Mouse (Mus musculus) gastrocnemius, adult 8-10 months (tissue): ENCODE data around the gene Barx1. TPM values are rescaled to one million over a fixed set of nuclear protein-coding genes. Genes with fewer than 3 reads are reported as not detected.

Experiments used
- DNase-seq, 2 experiments: peaks; one replicate each; pipeline ENCODE4 v3.0.0; 2022; ENCODE audit warnings: low spot score in 2 of 2
- total RNA-seq, 4 experiments: library from RNA; stranded (reverse); gene quantifications; 2 replicates each; pipeline ENCODE4 v1.2.4; 2022

The Barx1 gene
- total RNA-seq = not detected

DNA sequence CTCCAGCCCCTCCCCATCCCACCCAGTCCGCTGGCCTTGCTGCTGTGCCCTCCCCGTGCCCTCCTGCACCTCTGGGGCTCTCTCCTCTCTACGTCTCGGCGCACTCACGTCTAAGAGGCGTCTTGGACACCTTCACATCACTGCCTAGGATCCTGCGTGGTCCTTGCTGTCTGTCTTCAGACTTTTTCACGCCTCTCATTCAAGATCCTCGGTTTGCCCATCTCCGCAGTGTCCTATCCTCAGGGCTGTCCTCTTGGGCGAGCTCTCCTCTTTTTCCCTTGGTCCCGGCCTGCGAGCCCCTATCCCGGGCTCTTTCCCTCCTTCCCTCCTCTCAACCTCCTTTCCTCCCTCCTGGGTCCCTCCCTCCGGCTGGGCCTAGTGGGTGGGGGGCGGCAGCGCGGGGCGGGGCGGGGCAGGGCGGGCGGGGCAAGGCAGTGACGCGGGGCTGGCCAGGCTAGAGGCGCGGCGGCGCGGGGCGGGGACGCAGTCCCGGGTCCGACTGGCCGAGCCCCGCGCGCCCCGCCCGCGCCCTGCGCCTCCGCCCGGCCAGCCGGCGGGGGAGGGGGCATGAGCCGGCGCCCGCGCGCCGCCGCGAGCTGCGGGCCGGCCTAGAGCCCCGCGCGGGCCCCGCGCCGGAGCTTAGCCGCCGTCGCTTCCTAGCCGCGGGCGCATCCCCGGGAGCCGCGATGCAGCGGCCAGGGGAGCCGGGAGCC lies at the start of gene Barx1:
Barx1 (plus strand) TSS at position 568 of the 713 bp plus-strand sequence.
- DNase-seq = no peak

DNA sequence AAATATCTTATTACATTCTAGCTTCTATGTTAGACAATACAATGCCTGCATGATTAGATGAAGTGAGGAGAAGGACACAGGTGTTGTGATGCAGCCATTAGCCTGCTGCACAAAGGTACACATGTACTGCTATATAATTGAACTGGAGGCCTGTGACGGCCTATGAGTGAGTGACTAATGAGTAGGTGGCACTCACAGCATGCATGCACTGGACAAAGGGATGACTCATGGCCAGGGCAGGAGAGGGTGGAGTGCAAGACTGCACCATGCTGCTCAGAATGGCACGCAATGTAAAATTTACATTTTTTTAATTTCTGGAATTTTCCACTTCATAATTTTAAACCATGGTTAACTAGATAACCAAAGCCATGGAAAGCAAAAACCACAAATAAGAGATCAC lies 48.3 kb upstream of the Barx1 start:
- no peak for DNase-seq

DNA sequence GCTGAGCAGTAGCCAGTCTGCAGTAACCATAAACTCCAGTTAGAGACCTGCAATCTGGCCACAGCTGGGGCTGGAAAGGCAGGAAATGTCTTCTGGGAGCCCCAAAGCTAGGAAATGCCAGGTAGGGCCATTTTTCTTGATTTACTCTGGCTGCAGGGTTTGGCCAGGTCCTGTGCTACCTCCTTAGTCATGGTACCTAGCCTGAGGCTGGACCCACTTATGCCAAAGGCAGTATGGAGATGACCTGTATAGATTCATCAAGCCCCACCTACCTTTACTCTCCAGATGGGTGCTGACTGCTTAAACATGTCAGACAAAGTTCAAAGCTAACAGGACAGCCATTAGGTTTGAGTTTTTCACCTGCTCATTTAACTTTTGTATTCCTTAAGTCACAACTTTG lies 45.0 kb upstream of the Barx1 start:
- no peak for DNase-seq

DNA sequence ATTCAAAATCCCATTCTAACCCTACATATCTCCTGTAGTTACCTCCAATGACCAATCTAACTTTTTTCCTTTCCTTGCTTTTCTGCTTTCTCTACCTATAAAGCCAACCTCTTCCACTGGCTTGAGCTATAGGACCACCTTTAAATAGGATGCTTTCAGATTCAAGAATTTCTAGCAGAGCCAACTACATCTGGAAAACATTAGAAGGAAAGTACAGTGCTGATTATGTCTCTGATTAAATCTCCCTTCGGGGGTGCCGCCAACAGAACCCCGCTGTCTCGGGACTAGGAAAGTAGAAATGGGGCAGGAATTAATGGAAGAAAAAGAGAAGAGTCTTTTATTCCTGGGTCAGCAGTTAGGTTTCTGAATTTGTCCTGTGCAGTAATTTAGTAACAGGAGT lies 43.9 kb upstream of the Barx1 start:
- DNase-seq = no peak

DNA sequence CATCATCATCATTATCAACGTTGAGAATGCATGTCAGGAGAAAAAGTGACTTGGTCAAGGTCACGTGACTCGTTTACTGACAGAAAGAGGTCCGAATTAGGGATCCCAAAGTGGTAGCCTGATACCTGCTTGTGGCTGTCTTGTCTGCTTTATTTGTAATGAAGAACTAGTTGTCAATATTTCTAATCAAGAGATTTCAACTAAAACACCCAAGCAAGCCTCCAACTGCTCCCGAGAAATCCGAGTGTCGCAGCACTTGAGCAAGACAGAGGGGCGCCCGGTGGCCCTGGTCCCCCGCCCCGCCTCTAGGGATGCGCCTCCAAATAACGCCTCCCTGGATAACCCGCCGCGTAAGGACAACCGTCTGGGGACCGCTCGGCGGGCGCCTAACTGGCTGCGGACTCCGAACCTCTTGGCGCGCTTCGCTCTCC lies 37.8 kb upstream of the Barx1 start:
- DNase-seq = no peak

DNA sequence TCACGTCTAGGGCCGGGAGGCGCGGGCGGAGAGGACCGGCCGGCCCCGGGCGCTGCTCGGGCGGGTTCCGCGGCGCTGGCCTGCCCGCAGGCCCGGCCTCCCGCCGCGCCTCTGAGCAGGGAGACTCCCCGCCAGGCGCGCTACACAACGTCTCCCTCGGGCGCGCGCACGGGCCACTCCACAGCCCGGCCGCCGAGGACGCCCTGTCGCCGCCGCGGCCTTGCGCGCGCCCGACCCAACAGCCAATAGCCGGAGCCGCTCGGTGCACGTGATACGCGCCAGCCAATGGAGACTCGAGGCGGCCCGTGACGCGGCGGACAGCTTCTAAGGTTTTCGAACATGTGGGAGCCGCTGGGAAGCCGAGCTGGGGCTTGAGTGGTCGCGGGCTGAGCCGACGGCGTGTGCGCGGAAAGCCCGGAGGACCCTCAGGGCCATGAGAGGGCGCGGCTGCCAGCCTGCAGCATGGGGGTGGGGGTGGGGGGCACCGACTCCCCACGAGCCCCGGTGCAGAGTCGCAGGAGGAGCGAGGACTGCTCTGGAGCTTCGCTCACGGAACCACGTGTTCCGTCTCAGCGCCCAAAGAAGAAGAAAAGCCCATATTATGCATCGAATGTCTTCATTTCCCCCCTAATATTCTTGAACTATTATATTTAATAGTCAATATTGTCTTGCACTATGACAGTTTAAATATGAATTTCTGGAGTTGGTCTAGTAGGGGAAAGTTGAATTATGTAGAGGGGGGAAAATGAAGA lies 37.2 kb upstream of the Barx1 start, which contains the start of gene Ptpdc1:
Ptpdc1 (minus strand) TSS at position 232 of the 752 bp plus-strand sequence.
- peak; percentile 95 to 97 for DNase-seq

DNA sequence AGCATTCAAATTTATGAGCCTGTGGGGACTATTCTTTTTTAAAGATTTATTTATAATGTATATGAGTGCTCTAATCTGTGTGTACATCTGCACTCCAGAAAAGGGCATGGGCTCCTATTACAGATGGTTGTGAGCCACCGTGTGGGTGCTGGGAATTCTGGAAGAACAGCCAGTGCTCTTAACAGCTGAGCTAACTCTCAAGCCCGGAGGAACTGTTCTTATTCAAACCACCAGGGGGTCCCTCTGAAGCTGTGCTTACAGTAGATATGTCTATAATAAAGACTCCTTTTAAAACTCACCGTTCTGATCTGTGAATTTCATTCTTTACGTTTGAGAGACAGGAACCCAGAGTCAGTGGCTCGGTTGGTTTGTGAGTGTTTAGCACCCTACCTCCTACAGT lies 31.1 kb upstream of the Barx1 start:
- DNase-seq = no peak

DNA sequence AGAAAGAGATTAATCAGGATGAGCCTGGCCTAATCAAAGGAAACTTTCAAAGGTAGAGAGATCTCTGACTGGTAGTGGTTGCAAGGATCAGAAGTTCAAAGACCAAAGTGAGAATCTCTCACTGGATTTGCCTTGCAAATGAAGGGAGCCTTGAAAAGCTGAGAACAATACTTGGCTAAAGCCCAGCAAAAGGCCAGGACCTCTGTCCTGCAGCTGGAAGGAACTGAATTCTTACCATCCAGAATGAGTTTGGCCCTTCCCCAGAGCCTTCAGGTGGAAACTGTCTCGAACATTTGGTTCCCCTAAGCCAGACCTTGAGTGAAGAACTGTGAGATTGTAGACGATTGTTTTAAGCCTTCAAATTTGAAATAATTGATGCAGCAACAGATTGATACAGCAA lies 25.1 kb upstream of the Barx1 start:
- no peak for DNase-seq

DNA sequence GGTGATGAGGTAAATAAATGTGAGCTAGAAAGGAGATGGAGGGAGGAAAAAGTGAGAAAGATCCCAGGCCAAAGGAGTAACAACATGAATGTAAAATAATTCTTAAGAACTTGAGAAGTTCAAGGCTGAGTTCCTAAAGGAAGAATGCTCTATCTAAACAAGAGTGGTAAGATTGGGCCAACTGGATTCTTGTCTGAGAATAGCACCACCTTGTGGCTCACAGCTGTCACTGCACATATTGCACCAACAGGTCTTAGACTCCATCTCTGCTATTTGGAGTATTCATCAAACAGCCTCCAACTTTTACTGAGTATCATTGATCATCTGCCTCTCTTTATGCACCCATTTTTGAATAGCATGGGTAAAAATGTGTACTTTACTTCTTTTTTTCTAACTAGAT lies 23.2 kb upstream of the Barx1 start:
- no peak for DNase-seq

DNA sequence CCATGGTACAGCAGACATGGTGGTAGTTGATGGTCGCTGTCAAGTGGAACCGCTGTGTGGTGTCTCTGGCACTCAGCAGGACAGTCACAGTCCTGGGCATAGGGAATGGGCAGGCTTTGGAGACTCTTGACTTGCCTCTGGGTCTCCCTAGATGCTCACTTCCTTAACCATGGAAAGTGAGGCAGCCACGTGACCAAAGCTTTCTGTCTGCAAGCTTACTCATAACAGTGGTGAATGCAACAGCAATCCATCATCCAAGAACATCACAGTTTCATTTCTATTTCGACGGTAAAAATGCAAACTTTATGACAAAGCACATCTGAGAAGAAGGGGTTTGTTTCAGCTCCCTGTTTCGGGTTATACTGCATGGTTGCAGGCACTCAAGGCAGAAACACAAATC lies 19.7 kb upstream of the Barx1 start:
- no peak for DNase-seq

DNA sequence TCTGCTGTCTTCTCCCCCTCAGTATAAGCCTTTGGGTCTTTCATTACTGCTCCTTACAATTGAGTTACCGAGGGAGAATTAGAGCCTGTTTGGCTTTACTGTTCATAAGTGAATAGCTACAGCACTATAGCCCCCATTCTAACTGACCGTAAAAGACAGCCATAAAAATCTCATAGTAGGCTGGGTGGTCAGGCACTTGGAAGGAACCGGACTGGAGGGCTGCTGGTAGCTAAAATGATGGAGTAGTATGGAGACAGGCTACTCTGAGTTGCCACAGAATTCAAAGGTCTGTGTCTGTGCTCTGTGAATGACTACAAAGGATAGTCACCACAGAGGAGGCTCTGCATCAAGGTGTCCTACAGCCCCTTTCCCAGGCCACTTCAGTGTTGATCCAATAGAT lies 18.8 kb upstream of the Barx1 start:
- no peak for DNase-seq

DNA sequence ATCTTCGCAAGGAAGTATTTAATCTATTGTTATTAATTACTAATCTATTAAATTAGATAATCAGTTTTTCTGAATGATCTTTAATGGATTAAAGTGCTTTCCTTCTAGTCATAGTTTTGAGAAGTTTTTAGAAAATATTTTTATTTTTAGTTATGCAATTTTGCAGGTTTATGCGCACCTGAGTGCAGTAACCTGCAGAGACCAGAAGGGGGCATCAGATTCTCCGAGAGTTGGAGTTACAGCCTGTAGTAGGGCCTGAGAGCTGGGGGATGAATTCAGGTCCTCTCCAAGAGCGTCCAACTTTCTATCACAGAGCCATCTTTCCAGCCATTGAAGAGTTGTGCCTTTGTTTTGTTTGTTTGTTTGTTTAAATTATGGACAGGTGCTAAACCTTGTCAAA lies 16.1 kb upstream of the Barx1 start:
- DNase-seq = no peak

DNA sequence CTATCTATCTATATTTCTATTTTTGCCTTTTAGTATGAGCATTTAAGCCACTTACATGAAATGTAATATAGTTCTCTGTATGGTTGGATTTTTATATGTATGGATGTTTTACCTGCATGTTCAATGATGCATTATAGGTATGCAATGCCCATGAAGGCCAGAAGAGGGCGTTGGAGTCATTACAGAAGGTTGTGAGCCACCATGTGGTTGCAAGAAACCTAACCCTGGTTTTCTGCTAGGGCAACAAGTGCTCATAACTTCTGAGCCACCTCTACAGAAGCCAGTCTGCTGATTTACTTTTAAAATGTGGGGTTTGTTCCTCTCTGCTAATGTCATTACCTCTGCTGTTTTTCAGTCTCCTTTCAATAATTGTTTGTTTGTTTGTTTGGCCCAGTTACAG lies 12.2 kb upstream of the Barx1 start:
- no peak for DNase-seq

DNA sequence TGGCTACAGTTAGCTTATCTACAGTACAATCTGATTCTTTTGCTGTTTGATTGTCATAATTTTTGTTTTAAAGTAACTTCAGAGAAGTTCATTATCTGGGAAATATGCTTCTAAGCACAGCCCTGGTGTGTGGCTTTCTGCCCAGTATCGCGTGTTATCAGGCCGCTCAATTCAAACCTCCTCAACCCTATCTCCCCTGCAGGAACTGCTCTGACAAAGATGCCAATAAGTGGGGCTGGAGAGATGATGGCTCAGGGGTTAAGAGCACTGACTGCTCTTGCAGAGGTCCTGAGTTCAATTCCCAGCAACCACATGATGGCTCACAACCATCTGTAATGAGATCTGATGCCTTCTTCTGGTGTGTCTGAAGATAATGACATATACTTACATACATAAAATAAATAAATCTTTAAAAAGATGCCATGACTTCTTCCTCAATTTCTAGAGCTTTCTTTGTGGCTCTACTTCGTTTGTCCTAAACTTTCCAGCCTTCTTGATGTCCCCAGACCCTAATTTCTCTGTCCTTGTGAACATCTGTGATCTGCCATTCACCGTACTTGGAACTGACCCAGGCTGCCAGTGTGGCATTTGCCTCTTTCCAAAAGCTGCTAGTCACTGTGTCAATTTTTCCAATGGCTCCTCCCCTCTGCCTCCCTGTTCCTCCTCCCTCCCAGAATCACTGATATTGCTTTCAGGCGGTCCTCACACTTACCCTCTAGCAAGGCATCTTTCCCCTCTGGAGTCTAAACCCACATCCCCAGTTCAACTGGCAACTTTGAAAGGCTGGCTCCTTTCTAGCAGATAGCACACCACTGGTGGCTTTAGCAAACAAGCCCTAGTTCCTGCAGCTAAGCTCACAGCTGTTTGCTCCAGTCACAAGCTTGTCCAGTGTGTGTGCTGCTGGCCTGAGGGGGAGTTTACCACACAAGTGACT lies 11.4 kb upstream of the Barx1 start:
- no peak for DNase-seq

DNA sequence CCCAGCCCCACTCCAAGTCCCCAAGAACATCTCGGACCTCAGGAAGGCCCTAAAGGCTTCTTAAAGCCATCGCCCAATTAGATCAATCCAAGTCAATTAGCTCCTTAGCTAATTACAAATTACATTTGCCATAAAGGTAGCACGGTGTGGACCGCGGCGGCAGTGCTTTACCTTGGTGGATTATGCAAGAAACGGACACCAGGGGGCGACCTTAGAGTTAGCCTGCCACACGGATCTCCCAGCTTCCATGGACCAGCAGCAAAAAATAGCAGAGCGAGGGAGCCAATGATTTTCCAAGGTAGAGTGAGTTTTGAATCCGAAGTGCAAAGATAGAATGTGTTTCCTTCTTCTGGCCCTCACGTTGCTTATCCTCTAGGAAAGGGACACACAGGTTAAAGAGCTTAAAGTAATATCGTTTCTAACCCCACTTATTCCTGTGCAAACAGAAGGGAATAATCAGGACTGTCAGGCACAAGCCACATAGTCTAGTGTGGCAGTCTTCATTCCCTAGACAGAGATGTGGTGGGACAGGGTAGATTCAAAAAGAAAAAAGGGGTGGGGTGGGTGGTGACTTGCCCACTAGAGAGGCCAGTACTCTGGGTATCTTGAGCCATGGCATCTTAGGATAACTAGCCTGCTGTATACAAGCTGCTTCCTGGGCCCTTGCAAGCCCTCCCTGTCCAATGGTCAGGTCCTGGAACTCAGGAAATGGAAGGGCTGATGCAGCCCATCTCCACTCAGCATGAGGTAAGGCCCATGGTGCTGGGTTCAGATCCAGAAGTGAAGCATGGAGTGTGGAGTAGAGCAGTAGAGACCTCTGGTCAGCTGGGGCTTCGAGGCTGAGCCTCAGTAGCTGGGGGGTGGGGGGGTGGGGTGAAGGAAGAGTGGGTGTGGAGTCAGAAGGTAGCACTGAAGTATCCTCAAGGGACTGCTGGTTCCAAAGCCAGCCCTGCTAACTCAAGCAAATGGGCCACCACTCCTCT lies 8.7 kb upstream of the Barx1 start:
- peak; percentile 28 to 47 for DNase-seq

DNA sequence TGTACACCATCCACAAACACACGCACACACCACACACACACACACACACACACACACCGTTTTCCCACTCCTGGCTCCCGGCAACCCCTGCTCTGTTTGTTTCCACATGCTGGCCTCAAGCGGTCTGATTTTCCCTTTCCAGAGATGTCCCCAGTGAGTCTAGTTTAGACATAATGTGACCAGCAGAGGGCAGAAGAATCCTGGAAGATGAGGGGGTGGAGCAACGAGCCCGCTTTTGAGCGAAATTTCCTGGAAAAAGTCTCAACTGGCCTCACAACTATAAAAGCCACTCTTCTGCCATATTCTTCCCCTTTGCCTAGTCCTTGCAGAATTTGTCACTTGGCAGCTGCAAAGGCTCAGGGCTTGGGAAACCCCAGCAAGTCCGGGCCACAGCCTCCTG lies 7.2 kb upstream of the Barx1 start:
- DNase-seq = peak; percentile 21 to 28

DNA sequence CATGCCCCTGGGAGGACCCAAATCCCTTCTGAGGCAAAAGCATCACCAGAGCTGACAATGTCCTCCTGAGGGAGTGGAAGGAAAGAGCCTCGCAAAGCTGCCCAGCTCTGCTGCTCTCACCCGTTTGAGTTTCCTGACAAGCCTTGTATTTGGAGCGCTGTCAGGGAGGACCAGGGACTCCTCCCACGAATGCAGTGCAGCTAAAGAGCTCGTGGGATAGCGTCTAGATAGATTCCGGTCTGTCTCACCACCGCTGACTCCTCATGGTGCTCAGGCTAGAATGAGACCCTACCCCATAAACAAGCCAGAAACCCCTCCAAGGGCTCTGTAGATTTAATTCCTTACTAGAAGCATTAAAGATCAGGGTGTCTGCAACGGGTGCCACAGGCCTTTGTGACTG lies 5.0 kb upstream of the Barx1 start:
- DNase-seq = no peak

DNA sequence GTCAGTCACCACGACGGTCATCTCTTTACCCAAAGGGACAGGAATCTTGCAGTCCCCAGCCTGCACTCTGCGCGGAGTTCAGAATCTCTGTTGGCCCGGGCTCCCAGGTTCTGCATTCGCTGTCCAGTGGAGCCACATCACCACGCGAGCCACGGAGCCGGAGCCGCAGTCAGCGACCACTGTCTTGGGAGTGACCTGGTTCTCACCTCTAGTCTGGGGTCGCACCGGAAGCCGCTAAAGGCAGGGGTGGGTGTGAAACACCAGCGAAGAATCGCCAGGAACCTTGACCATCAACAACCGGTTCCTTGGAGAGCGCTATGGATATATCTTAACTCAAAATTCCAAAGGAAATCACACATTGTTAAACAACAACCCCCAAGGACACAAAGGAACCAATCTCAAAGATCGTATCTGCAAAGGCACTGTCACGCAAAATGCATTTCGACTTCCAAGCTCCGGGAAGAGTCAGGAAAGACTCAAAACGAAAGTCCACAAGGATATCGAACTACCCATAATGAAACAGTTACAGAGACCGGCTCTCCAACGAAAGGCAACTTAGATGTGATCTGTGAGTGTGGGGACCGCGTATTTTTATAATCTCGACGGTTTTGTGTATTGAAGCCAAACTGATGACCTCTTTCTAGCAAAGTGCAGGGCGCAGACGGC lies 4.1 kb upstream of the Barx1 start:
- DNase-seq = no peak

DNA sequence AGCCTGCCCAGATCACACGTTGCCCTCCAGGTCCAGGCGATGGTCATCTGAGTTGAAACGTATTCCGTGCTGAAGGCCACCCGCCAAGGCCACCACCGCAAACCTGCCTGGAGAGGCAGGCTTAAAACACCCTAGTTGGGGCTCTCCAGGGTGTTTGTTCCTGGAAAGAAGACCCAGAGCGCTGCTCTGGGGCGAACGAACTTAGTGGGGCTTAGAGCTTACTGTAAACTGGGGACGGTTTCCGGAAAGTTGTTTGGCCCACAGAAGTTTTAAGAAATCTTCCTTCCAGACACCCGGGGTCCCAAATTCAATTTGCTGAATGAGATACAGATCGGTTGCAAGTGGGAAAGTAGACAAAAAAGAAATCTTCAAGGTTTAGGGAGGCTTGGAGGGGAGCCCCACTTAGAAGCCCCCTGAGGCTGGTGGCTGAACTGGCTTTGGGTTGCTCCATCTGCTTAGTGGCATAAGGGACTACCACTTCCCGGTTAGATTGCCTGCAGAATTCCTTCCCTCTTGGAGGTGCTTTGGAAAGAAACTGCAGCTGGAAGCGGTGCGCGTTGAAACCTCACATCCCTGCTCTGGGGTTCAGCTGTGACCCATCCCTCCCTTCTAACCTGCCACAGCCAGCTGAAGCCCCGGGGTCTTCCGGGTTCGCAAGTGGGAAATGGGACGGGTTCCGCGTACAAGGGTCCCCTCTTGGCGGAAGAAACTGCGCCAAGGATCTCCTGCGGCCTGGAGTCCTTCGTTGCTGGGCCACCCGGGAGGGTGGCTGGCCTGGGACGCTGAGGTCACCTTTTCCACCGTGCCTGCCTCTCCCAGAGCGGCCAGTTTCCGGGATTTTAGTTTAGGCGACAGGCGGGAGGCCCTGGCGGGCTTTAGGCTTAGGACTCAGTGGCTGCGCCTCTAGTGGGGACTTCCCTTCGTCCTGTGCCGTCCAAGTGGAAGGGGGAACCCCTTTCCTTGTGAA lies 3.3 kb upstream of the Barx1 start:
- no peak for DNase-seq
